Mouse (Mus musculus) layer of hippocampus, postnatal 10 days (tissue): ENCODE measurements around the gene Sult2a5. TPM values are rescaled to one million over a fixed set of nuclear protein-coding genes. Genes with fewer than 3 reads are reported as not detected.

ENCODE experiments used
- DNase-seq, 2 experiments: peaks; one replicate each; pipeline ENCODE4 v3.0.0; 2021; ENCODE audit warnings: low spot score in 2 of 2
- long read RNA-seq: library from polyadenylated mRNA; stranded (forward); transcript quantifications from one replicate; pipeline ENCODE4 v2.0.0, GENCODE M21; 2023
- total RNA-seq, 2 experiments: library from RNA; stranded (reverse); gene quantifications; 2 replicates each; pipeline ENCODE4 v1.2.3; 2021

Gene Sult2a5
- not detected for total RNA-seq
- long read RNA-seq: 0 reads

DNA sequence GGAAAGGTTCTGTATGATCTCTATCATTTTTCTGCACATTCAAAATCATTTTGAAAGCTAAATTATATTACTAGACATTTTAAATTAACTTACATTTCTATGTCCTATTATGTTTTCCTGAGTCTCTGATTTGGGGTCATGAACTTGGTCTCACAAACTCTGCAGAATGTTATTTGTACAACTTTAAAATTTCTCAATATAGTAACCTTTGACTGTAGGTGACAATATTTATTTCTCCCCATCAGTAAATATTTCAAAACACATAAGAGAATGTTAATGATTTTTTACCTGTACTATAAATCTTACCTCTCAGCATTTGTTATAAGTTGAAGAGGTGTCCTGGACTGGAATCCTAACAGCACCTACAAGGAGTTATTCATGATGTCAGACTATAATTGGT is at the start of gene Sult2a5:
Sult2a5 (plus strand) TSS at position 301 of the 400 bp plus-strand sequence.
- no peak for DNase-seq

Other genes starting within 250 kb of the Sult2a5 start
- under 1 TPM; 0.25 to 0.89 TPM for gene Cabp5, start 225.8 kb upstream of the Sult2a5 start, total RNA-seq
- gene Bsph1, start 173.1 kb upstream of the Sult2a5 start, total RNA-seq: not detected
- not detected for gene Bsph2, start 52.9 kb upstream of the Sult2a5 start, total RNA-seq
- gene Sult2a2, start 109.5 kb downstream of the Sult2a5 start, total RNA-seq: not detected
- gene Sult2a1, start 213.4 kb downstream of the Sult2a5 start, total RNA-seq: not detected